Mouse (Mus musculus) heart, postnatal 0 days (tissue): ENCODE data around the gene Tjp3.

Experiments used
- CTCF ChIP-seq: IDR thresholded peaks from 2 replicates; pipeline ENCODE4 v1.5.1; 2016; ENCODE audit warnings: antibody characterized with exemption, control low read depth, low read depth
- EP300 ChIP-seq: IDR thresholded peaks from 2 replicates; pipeline ENCODE4 v1.6.1; 2016; ENCODE audit warnings: antibody characterized with exemption, low read depth

- TF ChIP-seq CTCF (no peak), EP300 (no peak)
These were observed 23.3 kb downstream of the Tjp3 start for GRCm38 (mm10) chr10:81268056-81268455.
